Mouse (Mus musculus) ovary, adult 2 months (tissue): ENCODE results near the gene Nudt15. TPM values are rescaled to one million over a fixed set of nuclear protein-coding genes. Genes with fewer than 3 reads are reported as not detected.

Source experiments
- polyA plus RNA-seq: library from polyadenylated mRNA; depleted of rRNA; stranded (reverse); fragments of >200 nt; gene quantifications from 2 replicates; pipeline ENCODE4 v1.2.3, GENCODE M21; 2012; rRNA removed

Gene Nudt15
- 1.3 and 1.4 TPM in 2 replicates for polyA plus RNA-seq

DNA sequence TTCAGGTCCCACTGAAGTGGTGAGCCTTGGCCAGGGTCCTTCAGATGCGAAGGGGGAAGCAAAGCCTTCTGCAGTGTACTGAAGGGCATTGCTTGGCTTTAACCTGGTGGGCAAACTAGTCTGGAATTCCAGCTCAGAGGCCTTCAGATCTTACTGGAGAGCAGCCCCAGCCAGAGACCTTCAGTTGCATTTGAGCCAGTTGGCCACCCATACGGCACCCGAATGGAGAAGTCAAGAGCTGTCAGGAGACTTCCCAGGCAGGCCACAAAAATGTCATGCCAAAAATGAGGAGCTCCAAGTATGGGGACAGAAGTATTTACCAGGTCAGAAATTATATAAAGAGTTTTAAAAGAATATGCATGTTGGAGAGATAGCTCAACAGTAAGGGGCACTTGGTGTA is at the start of gene Nudt15:
Gene Nudt15 (minus strand): TSS at position 192 of the 400 bp plus-strand sequence.

DNA sequence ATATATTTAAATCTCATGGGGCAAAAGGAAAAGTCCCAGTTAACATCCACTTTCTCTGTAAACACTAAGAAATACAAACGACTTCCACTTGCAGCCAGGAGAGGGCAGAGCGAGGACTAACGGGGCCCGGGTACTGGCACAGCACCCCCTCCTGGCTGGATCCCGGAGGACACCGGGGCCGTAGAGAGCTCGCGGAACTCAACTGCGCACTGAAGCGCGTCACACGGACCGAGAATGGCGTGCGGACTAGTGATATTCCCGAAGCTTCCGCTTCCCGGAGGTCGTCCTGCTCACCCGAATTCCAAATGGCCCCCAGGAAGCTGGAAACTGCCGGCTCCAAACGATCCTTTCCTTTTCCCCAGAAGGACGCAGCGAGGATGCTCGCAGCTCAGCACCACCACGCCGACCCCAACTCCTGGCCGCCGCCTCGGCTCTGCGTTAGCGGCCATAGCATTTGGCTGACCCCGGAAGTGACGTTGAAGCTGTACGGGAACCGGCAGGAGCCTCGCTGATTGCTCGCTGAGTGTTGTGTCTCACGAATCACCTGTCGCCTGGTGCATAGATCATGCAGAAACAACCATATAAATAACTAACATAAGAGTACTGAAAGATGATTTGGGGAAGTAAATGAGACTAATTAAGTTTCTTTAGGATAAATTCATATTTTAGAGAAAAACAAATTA is 23.1 kb downstream of the Nudt15 start, which contains the start of gene Sucla2:
Gene Sucla2 (plus strand): TSS at position 554 of the 683 bp plus-strand sequence.

DNA sequence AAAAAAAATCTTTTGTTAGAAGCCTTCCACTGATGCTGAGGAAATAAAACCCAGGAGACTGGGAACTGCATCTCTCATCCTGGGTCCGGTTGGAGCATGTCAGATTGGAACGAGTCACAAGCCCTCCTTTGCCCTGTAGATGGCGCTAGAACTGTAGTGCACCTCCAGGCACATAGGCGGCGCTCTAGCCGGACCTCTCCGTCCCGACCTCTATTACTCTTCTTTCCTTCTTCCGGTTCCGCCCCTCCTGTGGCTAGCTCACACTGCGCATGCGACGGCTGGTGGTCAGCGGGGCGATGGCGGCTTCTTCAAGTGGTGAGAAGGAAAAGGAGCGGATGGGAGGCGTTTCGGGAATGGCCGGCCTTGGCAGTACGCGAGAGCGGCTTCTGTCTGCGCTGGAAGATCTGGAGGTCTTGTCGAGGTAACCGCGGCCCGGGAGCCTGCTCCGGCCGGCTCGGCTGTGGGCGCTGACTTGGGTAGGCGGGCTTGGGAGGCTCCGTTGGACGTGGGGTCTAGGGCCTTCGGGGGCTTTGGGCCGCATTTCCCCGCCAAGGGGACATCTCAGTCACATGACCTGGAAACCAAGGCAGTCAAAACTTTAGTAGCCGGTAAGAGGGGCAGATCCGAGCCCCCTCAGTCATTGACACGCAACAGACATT is 38.1 kb downstream of the Nudt15 start, which contains the start of gene Med4:
Gene Med4 (plus strand): TSS at position 261 of the 659 bp plus-strand sequence.

Other genes starting within 250 kb of the Nudt15 start
- 2.1 and 2.5 TPM in 2 replicates for gene Rb1, start 222.4 kb downstream of the Nudt15 start, polyA plus RNA-seq
- 1,217 and 1,489 TPM in 2 replicates for gene Itm2b, start 163.0 kb downstream of the Nudt15 start, polyA plus RNA-seq
- gene Med4, start 38.2 kb downstream of the Nudt15 start, polyA plus RNA-seq, result 16.5 and 20.4 TPM in 2 replicates
- 12.7 and 13.9 TPM in 2 replicates for gene Sucla2, start 22.9 kb downstream of the Nudt15 start, polyA plus RNA-seq
- gene Gm21750, start 113.0 kb upstream of the Nudt15 start, polyA plus RNA-seq, result not detected in 2 replicates